Mouse (Mus musculus): ENCODE measurements around the gene Gm3250.

GRCm38 (mm10) chr10:77797677-77798076, 15.3 kb upstream of the Gm3250 start:
- TF ChIP-seq CTCF (conservative IDR thresholded peaks at IDR 0.05; ENCODE audit: insufficient read depth, insufficient read length, low read depth, low read length) = no peak
- TF ChIP-seq POLR2A (IDR thresholded peaks at IDR 0.05; ENCODE audit: low read depth, low read length) = no peak
